Mouse (Mus musculus): Measurements from ENCODE around the gene Slc38a2. TPM values are rescaled to one million over a fixed set of nuclear protein-coding genes. Genes with fewer than 3 reads are reported as not detected.

Slc38a2 gene
- total and polyA plus RNA-seq, 2 experiments, result 22.1 to 73.9 TPM

GRCm38 (mm10) chr15:96728993-96729392 is 29.5 kb upstream of the Slc38a2 start:
- H3K36me3 ChIP-seq (ENCODE audit: control insufficient read depth, insufficient read depth, low read length), result no peaks in the 10 kb centered on the region
- 85% methylated on average over 10 of the region's 10 CpGs for WGBS
- TF ChIP-seq POLR2A (IDR thresholded peaks at IDR 0.05; ENCODE audit: extremely low read depth, insufficient read depth, low read length) (no peak), CTCF (IDR thresholded peaks at IDR 0.05; ENCODE audit: low read depth, low read length) (no peak)

GRCm38 (mm10) chr15:96728346-96728745 is 28.8 kb upstream of the Slc38a2 start:
- TF ChIP-seq POLR2A (IDR thresholded peaks at IDR 0.05; ENCODE audit: extremely low read depth, insufficient read depth, low read length), result no peak
- TF ChIP-seq CTCF (IDR thresholded peaks at IDR 0.05; ENCODE audit: low read depth, low read length), result no peak
- WGBS, result 91% methylated on average over 4 of the region's 4 CpGs
- Histone ChIP-seq H3K9ac (ENCODE audit: low read depth, low read length) (no peak overlapping the region), H3K4me1 (ENCODE audit: control insufficient read depth, insufficient read depth, low read length) (no peaks in the 10 kb centered on the region), H3K79me2 (ENCODE audit: control insufficient read depth, insufficient read depth, low read length) (no peaks in the 10 kb centered on the region), H3K27ac (replicated peaks; ENCODE audit: insufficient read depth, low read depth, low read length) (no peak overlapping the region), H3K36me3 (ENCODE audit: control insufficient read depth, insufficient read depth, low read length) (no peaks in the 10 kb centered on the region), H3K4me3 (ENCODE audit: insufficient read depth, low read depth, low read length) (no peak overlapping the region), H3K27me3 (ENCODE audit: control insufficient read depth, insufficient read depth, low read length) (no peaks in the 10 kb centered on the region)
- no peak for DNase-seq (ENCODE audit: extremely low read depth, low read depth, low spot score)

More at GRCm38 (mm10) chr15:96728993-96729392, 29.5 kb upstream of the Slc38a2 start:
- Histone ChIP-seq H3K27me3 (ENCODE audit: control insufficient read depth, insufficient read depth, low read length) (no peaks in the 10 kb centered on the region), H3K9ac (ENCODE audit: low read depth, low read length) (no peak overlapping the region), H3K4me3 (ENCODE audit: insufficient read depth, low read depth, low read length) (no peak overlapping the region), H3K4me1 (ENCODE audit: control insufficient read depth, insufficient read depth, low read length) (no peaks in the 10 kb centered on the region), H3K27ac (replicated peaks; ENCODE audit: insufficient read depth, low read depth, low read length) (no peak overlapping the region), H3K79me2 (ENCODE audit: control insufficient read depth, insufficient read depth, low read length) (no peaks in the 10 kb centered on the region)
- no peak for DNase-seq (ENCODE audit: extremely low read depth, low read depth, low spot score)

DNA sequence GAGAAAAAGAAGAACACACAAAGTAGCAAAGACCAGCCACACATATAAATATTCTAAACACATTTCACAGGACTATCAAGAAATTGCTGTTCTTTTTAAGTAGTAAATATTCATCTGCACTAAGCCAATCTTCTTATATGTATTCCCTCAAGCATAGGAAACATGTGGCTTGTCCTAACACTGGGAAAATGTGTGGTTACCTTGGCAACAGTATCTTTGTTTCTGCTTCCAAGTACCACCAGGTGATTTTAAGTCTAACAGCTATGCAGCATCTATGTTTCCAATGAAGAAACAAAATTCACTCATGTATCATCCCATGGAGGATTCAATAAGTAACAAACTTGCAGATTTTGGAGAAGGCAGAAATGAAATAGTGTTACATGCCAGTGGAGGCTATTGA is 25.0 kb upstream of the Slc38a2 start:
- H3K27ac ChIP-seq (replicated peaks; ENCODE audit: insufficient read depth, low read depth, low read length), result no peak overlapping the region
- H3K27me3 ChIP-seq (ENCODE audit: control insufficient read depth, insufficient read depth, low read length), result no peaks in the 10 kb centered on the region
- TF ChIP-seq CTCF (IDR thresholded peaks at IDR 0.05; ENCODE audit: low read depth, low read length) (no peak), POLR2A (IDR thresholded peaks at IDR 0.05; ENCODE audit: extremely low read depth, insufficient read depth, low read length) (no peak)

GRCm38 (mm10) chr15:96722228-96722627 is 22.7 kb upstream of the Slc38a2 start:
- Histone ChIP-seq H3K36me3 (ENCODE audit: control insufficient read depth, insufficient read depth, low read length) (no peaks in the 10 kb centered on the region), H3K9ac (ENCODE audit: low read depth, low read length) (no peak overlapping the region), H3K4me3 (ENCODE audit: insufficient read depth, low read depth, low read length) (no peak overlapping the region), H3K79me2 (ENCODE audit: control insufficient read depth, insufficient read depth, low read length) (no peaks in the 10 kb centered on the region), H3K4me1 (ENCODE audit: control insufficient read depth, insufficient read depth, low read length) (no peaks in the 10 kb centered on the region), H3K27me3 (ENCODE audit: control insufficient read depth, insufficient read depth, low read length) (no peaks in the 10 kb centered on the region), H3K27ac (replicated peaks; ENCODE audit: insufficient read depth, low read depth, low read length) (no peak overlapping the region)
- DNase-seq (ENCODE audit: extremely low read depth, low read depth, low spot score), result no peak
- 82% methylated on average over 7 of the region's 7 CpGs for WGBS
- TF ChIP-seq CTCF (IDR thresholded peaks at IDR 0.05; ENCODE audit: low read depth, low read length), result no peak

More for the DNA sequence above, 25.0 kb upstream of the Slc38a2 start:
- Histone ChIP-seq H3K36me3 (ENCODE audit: control insufficient read depth, insufficient read depth, low read length) (no peaks in the 10 kb centered on the region), H3K9ac (ENCODE audit: low read depth, low read length) (no peak overlapping the region), H3K79me2 (ENCODE audit: control insufficient read depth, insufficient read depth, low read length) (no peaks in the 10 kb centered on the region), H3K4me3 (ENCODE audit: insufficient read depth, low read depth, low read length) (no peak overlapping the region), H3K4me1 (ENCODE audit: control insufficient read depth, insufficient read depth, low read length) (no peaks in the 10 kb centered on the region)
- no peak for DNase-seq (ENCODE audit: extremely low read depth, low read depth, low spot score)

GRCm38 (mm10) chr15:96720146-96720545 is 20.6 kb upstream of the Slc38a2 start:
- no peak overlapping the region for H3K27ac ChIP-seq (replicated peaks; ENCODE audit: insufficient read depth, low read depth, low read length)
- DNase-seq (ENCODE audit: extremely low read depth, low read depth, low spot score), result no peak
- H3K4me3 ChIP-seq (ENCODE audit: insufficient read depth, low read depth, low read length), result no peak overlapping the region
- WGBS, result 90% methylated on average over 6 of the region's 6 CpGs
- no peaks in the 10 kb centered on the region for H3K36me3 ChIP-seq (ENCODE audit: control insufficient read depth, insufficient read depth, low read length)
- TF ChIP-seq POLR2A (IDR thresholded peaks at IDR 0.05; ENCODE audit: extremely low read depth, insufficient read depth, low read length), result no peak
- TF ChIP-seq CTCF (IDR thresholded peaks at IDR 0.05; ENCODE audit: low read depth, low read length), result no peak
- peaks cover 9% of the 10 kb centered on the region; the same call in 1 of the 2 replicates for H3K4me1 ChIP-seq (ENCODE audit: control insufficient read depth, insufficient read depth, low read length)
- no peaks in the 10 kb centered on the region for H3K79me2 ChIP-seq (ENCODE audit: control insufficient read depth, insufficient read depth, low read length)
- no peak overlapping the region for H3K9ac ChIP-seq (ENCODE audit: low read depth, low read length)
- no peaks in the 10 kb centered on the region for H3K27me3 ChIP-seq (ENCODE audit: control insufficient read depth, insufficient read depth, low read length)

DNA sequence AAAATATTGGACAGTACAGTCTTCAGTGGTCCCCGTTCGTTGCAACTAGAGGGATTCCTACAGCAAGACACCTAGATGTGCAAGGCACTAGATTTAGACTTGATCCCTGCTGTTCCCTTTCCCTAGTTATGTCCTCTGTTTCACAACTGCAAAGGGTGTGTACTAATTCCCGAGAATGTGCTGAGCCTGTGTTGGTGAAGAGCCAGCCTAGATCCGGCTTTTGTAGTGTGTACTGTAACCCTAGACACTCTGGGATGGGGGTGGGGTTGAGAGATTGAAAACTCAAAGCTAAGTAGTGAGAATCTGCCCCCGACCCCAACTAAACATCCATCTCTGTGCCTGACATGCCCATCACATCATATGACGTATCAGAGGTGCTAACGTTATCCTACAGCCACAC is 18.9 kb upstream of the Slc38a2 start:
- Histone ChIP-seq H3K79me2 (ENCODE audit: control insufficient read depth, insufficient read depth, low read length) (no peaks in the 10 kb centered on the region), H3K4me3 (ENCODE audit: insufficient read depth, low read depth, low read length) (no peak overlapping the region), H3K4me1 (ENCODE audit: control insufficient read depth, insufficient read depth, low read length) (peaks cover 9% of the 10 kb centered on the region; the same call in 1 of the 2 replicates), H3K27ac (replicated peaks; ENCODE audit: insufficient read depth, low read depth, low read length) (no peak overlapping the region), H3K27me3 (ENCODE audit: control insufficient read depth, insufficient read depth, low read length) (no peaks in the 10 kb centered on the region), H3K36me3 (ENCODE audit: control insufficient read depth, insufficient read depth, low read length) (no peaks in the 10 kb centered on the region), H3K9ac (ENCODE audit: low read depth, low read length) (no peak overlapping the region)
- peak; percentile 71 for DNase-seq (ENCODE audit: extremely low read depth, low read depth, low spot score)
- WGBS, result 59% methylated on average over 7 of the region's 7 CpGs
- TF ChIP-seq POLR2A (IDR thresholded peaks at IDR 0.05; ENCODE audit: extremely low read depth, insufficient read depth, low read length) (no peak), CTCF (IDR thresholded peaks at IDR 0.05; ENCODE audit: low read depth, low read length) (no peak)

Data from liver, adult 2 months (tissue).